Mouse (Mus musculus) intestine, postnatal 0 days (tissue): ENCODE data around the gene Nob1. TPM values are rescaled to one million over a fixed set of nuclear protein-coding genes. Genes with fewer than 3 reads are reported as not detected.
A peak's percentile ranks its signal among the peaks of the same experiment; 100 is the strongest.

ENCODE experiments used
- ATAC-seq: fragments of 200-750 bp; cut with Nextera tagmentation; 2 replicates; pipeline ENCODE4 v1.8.0; 2017; ENCODE audit warnings: mild to moderate bottlenecking, moderate TSS enrichment, moderate library complexity
- H3K27ac ChIP-seq: fragments of 300-500 bp; sonication (generic); 2 replicates; pipeline ENCODE4 v1.5.1; 2014; ENCODE audit warnings: mild to moderate bottlenecking, low read depth, low read length, moderate library complexity
- H3K27me3 ChIP-seq: fragments of 300-500 bp; sonication (generic); replicated peaks from 2 replicates; pipeline ENCODE4 v1.6.1; 2014; ENCODE audit warnings: low read length, mixed read lengths; ENCODE audit not compliant: control insufficient read depth, insufficient read depth
- H3K36me3 ChIP-seq: fragments of 300-500 bp; sonication (generic); 2 replicates; pipeline ENCODE4 v1.6.1; 2014; ENCODE audit warnings: mild to moderate bottlenecking, moderate library complexity; ENCODE audit not compliant: control insufficient read depth, insufficient read depth
- H3K4me1 ChIP-seq: fragments of 300-500 bp; sonication (generic); replicated peaks from 2 replicates; pipeline ENCODE4 v1.6.1; 2014; ENCODE audit warnings: antibody characterized with exemption, low read length, mixed read lengths; ENCODE audit not compliant: control insufficient read depth, insufficient read depth
- H3K4me2 ChIP-seq: fragments of 300-500 bp; sonication (generic); replicated peaks from 2 replicates; pipeline ENCODE4 v1.6.1; 2014; ENCODE audit warnings: low read depth, mild to moderate bottlenecking, moderate library complexity
- H3K4me3 ChIP-seq: fragments of 300-500 bp; sonication (generic); 2 replicates; pipeline ENCODE4 v1.5.1; 2014; ENCODE audit warnings: low read depth, low read length
- H3K9ac ChIP-seq: fragments of 300-500 bp; sonication (generic); 2 replicates; pipeline ENCODE4 v1.6.1; 2014; ENCODE audit warnings: mild to moderate bottlenecking, low read depth, low read length
- H3K9me3 ChIP-seq: fragments of 300-500 bp; sonication (generic); 2 replicates; pipeline ENCODE4 v1.6.1; 2016; ENCODE audit warnings: mixed run types; ENCODE audit not compliant: control insufficient read depth
- CTCF ChIP-seq: sonication (generic); IDR thresholded peaks from 2 replicates; pipeline ENCODE4 v1.5.1; 2016; ENCODE audit warnings: low read depth, mild to moderate bottlenecking, control low read depth, antibody characterized with exemption, moderate library complexity
- WGBS: fragments of 180-500 bp; shearing (Covaris S2); extraction: QIAGEN DNeasy Blood & Tissue Kit; methylation state at CpG from one replicate; pipeline ENCODE4 v1.1.7; 2014; 5-methylcytosine and 5-hydroxymethylcytosine counted together
- polyA plus RNA-seq: library from polyadenylated mRNA; unstranded; fragments of >200 nt; fragmentation: Nextera tagmentation; extraction: Ambion mirVana; gene quantifications from 2 replicates; pipeline ENCODE4 v1.2.1, GENCODE M21; 2015

Gene Nob1
- polyA plus RNA-seq, 1 experiment from 2014 or later: 22.3 TPM

DNA sequence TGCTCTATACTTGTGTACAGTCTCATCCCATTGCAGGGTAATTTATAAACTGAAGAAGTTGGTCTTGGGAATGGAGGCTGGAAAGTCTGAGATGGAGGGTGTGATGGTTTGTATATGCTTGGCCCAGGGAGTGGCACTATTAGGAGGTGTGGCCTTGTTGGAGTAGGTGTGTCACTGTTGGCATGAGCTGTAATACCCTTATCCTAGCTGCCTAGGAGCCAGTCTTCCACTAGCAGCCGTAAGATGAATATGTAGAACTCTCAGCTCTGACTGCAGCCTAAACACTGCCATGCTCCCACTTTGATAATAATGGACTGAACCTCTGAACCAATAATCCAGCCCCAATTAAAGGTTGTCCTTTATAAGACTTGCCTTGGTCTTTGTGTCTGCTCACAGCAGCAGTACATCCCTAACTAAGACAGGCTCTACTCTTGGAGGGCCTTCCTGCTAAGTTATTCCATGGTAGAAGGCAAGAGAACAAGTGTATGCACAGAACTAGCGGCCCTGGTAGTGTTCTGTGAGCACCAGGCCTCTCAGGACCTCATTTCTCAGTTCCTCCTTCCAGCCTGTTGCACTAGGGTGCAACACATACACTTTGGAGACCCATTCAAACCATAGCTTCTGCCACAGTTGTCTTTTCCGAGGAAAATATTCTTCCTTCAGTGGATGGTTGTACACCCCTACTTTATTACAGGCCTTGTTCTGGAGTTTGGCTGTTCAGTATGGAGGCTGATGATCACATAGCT lies 15.2 kb upstream of the Nob1 start:
- 72% methylated on average over 3 of the region's 3 CpGs for WGBS
- no peak for ATAC-seq
- Histone ChIP-seq H3K9ac (no peak overlapping the region), H3K9me3 (no peaks in the 10 kb centered on the region), H3K4me3 (no peak overlapping the region), H3K4me1 (0 out of 2 replicates have a peak, but pooled peaks cover 7% of the 10 kb centered on the region), H3K4me2 (no peak overlapping the region), H3K27ac (no peak overlapping the region), H3K27me3 (no peaks in the 10 kb centered on the region), H3K36me3 (no peaks in the 10 kb centered on the region)
- TF ChIP-seq CTCF: no peak

DNA sequence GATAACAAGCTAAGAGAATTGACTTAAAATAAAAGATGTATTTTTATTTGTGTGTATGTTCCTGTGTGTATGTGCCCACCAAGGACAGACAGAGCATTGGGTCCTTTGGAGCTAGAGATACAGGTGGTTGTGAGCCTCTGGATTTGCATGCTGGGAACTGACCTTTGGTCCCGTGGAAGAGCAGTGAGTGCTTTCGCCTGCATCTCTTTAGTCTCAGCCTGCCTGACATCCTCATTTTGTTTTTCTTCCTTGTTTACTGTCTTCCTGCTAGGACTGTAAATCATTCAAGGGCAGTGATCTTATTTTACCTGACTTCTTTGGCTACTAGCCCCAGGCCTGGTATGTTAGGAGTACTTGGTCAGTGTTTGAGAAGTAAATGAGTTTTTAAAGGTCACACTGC lies 12.9 kb upstream of the Nob1 start:
- Histone ChIP-seq H3K4me1 (0 out of 2 replicates have a peak, but pooled peaks cover 7% of the 10 kb centered on the region), H3K36me3 (no peaks in the 10 kb centered on the region), H3K27me3 (no peaks in the 10 kb centered on the region), H3K9ac (no peak overlapping the region), H3K9me3 (no peaks in the 10 kb centered on the region), H3K4me3 (no peak overlapping the region), H3K27ac (0 out of 2 replicates have a peak overlapping the region, but pooled peaks have one; percentile 6), H3K4me2 (peak overlapping the region; percentile 69; the same call in 1 of the 2 replicates)
- no peak for TF ChIP-seq CTCF
- WGBS: 35% methylated on average over 2 of the region's 2 CpGs
- ATAC-seq: 0 out of 2 replicates have a peak, but pooled peaks have one; percentile 36

DNA sequence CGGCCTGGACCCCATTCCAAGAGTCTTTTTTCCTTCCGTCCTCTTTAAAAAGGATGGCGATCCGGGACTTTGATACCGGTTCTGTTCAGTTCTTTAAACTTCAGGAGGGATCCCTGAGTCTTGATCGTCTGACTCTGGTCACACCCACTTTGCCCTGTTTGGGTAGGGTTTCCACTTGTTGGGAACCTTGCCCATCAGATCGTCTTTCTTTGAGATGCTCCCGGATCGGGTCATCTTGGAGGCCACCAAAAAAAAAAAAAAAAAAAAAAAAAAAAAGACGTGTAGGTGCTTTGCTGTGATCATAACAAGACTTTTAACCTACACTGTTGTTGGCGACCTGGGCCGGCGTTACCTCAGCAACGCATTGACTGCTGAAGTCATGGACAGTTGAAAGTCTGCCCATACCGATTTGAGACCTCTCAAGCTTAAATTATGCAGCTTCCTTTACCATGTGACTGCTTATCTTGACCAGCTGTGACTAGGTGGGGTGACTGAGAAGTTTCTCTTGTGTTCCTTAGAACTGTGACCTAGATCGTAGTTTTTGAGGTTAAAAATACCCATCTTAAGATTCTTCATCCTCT lies 12.1 kb upstream of the Nob1 start:
- peak; percentile 39 for ATAC-seq
- no peak for TF ChIP-seq CTCF
- H3K9ac ChIP-seq: peak overlapping the region; percentile 91
- no peaks in the 10 kb centered on the region for H3K9me3 ChIP-seq
- H3K4me2 ChIP-seq: peak overlapping the region; percentile 69
- peak overlapping the region; percentile 99 for H3K27ac ChIP-seq
- no peaks in the 10 kb centered on the region for H3K36me3 ChIP-seq
- H3K27me3 ChIP-seq: no peaks in the 10 kb centered on the region
- peak overlapping the region; percentile 90 for H3K4me3 ChIP-seq
- H3K4me1 ChIP-seq: 0 out of 2 replicates have a peak, but pooled peaks cover 7% of the 10 kb centered on the region
- 2% methylated on average over 16 of the region's 16 CpGs for WGBS

DNA sequence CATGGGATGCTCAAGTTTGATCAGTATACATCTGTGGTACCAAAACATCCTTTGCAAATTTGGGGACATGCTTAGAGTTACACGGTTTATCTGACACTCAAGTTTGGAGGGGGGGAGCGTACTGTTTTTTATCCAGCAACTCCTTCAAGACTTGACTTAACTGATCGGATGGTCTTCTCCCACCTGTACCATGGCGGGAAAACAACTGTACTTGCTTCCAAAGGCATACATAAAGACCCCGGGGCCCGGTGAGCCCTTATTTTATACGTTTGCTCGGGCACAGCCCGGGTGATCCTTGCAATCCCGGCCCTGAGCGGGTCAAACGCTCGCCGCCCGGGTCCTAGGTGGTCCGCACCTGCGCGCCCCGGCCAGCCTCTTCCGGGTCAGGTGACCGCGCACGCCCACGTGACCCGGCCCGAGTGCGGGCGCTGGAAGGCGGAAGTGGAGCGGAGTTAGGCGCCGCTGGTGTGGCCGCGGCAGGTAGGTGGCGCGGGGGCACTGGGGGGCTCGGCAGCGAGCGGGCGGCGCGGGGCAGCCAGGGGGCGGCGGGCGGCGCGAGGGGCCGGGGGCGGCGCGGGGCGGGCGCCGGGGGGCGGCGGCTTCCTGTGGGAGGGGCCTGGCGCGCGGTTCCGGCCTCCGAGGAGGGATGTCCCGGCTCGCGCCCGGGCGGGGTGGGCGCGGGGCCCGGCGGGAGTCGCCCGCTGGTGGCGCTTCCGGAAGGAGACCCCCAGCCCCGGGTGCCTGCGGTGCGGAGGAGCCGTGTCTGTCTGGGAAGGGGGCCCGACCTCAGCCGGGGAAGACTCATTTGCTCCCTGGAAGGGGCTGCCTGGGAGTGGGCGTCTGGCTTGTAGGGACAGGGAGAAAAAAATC lies 11.3 kb upstream of the Nob1 start, which contains the start of gene Wwp2:
TSS of gene Wwp2 (plus strand) at position 404 of the 870 bp plus-strand sequence.
- Histone ChIP-seq H3K27ac (peak within 1 kb of the TSS; percentile 99), H3K9ac (peak within 1 kb of the TSS; percentile 91), H3K4me1 (0 out of 2 replicates have a peak, but pooled peaks cover 7% of the 10 kb centered on the region), H3K4me3 (peak within 1 kb of the TSS; percentile 90), H3K27me3 (no peaks in the 10 kb centered on the region), H3K36me3 (no peaks in the 10 kb centered on the region), H3K9me3 (no peaks in the 10 kb centered on the region), H3K4me2 (peak within 1 kb of the TSS; percentile 69)
- peak; percentile 36; the same call in 1 of the 2 replicates for TF ChIP-seq CTCF
- under 1% methylated on average over 63 of the region's 81 CpGs for WGBS
- peak; percentile 77 for ATAC-seq

GRCm38 (mm10) chr8:107435421-107435961 lies 10.6 kb upstream of the Nob1 start:
- 0 out of 2 replicates have a peak, but pooled peaks cover 7% of the 10 kb centered on the region for H3K4me1 ChIP-seq
- no peaks in the 10 kb centered on the region for H3K9me3 ChIP-seq
- no peak for TF ChIP-seq CTCF
- peak overlapping the region; percentile 99; the same call in 1 of the 2 replicates for H3K27ac ChIP-seq
- H3K4me3 ChIP-seq: peak overlapping the region; percentile 90
- peak overlapping the region; percentile 69 for H3K4me2 ChIP-seq
- H3K9ac ChIP-seq: peak overlapping the region; percentile 91
- H3K27me3 ChIP-seq: no peaks in the 10 kb centered on the region
- ATAC-seq: 0 out of 2 replicates have a peak, but pooled peaks have one; percentile 2
- H3K36me3 ChIP-seq: no peaks in the 10 kb centered on the region
- WGBS: 20% methylated on average over 11 of the region's 11 CpGs
